Mouse (Mus musculus) megakaryocyte, adult 5-6 weeks (primary cell): Measurements from ENCODE around the gene Sphk2. TPM values are rescaled to one million over a fixed set of nuclear protein-coding genes. Genes with fewer than 3 reads are reported as not detected.

Source experiments
- ATAC-seq: 2 replicates; pipeline ENCODE4 v1.8.0; 2016; ENCODE audit warnings: mild to moderate bottlenecking, inconsistent platforms; ENCODE audit not compliant: poor library complexity, severe bottlenecking
- total RNA-seq, 2 experiments: library from RNA; stranded (forward) in 1 of 2; stranded (reverse) in 1 of 2; fragments of 153-499, 151-499 nt in 1 of 2; fragments of 221-1000, 200-1000 nt in 1 of 2; gene quantifications; 2 replicates each; pipeline versions ENCODE4 v1.2.3 to v1.2.4; 2015 to 2017

Gene Sphk2
- total RNA-seq, 2 experiments from 2014 or later: 13.7 to 14.6 TPM

- ATAC-seq: no peak
These were observed 7.9 kb upstream of the Sphk2 start, which contains the start of gene Spaca4 for GRCm38 (mm10) chr7:45725713-45726112. TSS of gene Spaca4 (minus strand) at chr7:45725813.

DNA sequence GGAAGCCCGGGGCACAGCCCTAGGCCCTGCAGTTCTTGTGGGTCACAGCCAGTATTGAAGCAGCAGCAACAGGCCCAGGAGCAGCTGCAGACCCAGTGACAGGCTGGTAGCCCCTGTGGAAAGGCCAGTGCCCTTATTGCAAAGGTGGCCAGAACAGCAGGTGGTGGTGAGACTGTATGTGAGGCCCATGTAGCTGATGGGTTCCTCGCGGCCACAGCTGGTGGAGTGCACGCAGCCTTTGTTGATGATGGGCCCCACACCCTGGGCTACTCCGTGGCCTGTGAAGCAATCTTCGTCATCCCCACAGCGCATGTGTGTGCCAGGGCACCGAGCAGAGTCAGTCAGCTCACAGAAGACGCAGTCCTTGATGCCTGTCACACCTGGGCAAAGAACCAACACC, 7.3 kb upstream of the Sphk2 start:
- no peak for ATAC-seq

GRCm38 (mm10) chr7:45723781-45724180, 6.0 kb upstream of the Sphk2 start:
- no peak for ATAC-seq

DNA sequence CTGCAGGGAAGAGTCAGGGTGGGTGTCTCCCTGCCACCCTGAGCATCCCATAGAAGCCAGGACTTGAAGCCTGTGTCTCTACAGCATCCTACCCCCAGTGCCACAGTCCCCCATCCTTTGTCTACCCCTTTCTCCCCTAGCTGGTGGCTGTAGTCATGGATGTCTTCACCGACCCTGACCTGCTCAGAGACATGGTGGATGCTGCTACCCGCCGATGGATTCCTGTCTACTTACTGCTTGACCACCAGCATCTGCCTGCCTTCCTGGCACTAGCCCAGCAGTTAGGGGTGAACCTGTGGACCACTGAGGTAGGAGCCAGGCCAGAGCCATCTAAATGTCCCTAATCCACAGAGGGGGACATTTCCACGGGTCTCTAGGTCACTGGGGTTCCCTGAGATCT, 5.5 kb upstream of the Sphk2 start:
- no peak for ATAC-seq

- ATAC-seq: no peak
These were observed 4.5 kb upstream of the Sphk2 start for GRCm38 (mm10) chr7:45722348-45722713.

DNA sequence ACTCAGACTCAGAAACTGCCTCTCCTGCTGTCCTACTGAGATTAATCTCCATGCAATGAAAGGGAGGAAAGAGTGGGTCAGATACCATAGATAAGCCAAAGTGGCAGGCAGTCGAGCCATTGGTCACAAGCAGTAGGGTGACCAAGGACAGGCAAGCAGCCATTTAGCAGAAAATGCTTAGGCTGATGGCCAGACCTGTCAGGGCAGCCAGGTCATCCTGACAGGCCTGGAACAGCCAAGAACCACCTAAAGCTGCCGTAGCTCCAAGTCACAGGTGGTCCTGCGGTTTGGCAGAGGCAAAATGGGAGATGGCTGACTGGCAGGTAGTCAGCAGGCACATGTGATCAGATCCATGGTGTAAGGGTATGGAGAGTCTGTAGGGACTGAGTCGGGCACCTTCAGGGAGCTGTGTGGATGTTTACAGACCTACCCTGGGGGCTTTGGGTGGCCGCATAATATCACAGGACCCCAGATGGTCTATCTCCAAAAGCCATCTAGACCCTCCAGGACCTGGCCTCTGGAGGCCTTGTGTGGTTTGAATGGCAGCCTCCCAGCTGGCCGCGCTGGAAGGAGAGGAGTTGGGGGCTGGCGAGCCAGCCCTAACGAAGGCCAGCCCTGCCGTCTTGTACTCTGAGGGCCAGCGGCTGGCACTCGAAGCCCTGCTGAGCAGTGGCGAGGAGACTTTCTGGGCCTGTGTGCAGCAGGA, 4.0 kb upstream of the Sphk2 start:
- ATAC-seq: no peak

- ATAC-seq: no peak
These were observed 3.4 kb upstream of the Sphk2 start for GRCm38 (mm10) chr7:45721234-45721571.

DNA sequence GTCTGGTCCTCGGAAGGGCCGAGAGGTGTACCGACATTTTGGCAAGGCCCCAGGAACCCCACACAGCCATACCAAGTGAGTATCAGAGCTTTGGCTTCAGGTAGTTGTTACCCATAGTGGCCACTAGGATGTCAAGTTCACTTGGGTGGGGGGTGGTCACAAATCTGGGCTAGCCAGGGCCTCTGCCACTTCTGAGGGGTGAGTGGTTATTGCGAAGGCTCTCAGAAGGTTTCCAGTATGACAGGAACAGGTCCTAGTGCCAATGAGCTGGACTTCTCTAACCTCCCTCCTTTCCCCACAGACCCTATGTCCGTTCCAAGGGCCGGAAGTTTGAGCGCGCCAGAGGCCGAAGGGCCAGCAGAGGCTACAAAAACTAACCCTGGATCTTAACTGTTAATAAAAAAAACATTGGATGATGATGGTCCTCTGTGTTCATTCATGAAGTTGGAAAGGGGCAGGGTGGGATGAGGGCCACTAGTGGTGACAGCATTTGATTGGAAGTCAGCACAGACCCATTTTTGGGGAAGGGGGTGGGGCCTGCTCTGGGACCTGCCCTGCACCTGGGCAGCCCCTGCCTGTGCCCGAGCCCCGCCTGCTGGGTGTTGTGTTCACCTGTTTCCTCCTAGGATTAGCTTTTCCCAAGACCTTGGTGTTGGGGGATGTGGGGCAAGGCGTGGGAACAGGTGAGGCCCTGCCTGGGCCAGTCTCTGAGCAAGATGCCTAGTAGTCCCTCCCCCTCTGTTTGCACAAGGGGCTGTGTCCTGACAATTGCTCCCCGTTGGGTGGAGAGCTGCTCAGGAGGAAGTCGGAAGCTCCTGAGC, 2.8 kb upstream of the Sphk2 start, which contains the start of gene Fam83e:
TSS of gene Fam83e (plus strand) at position 800 of the 821 bp plus-strand sequence.
- ATAC-seq: no peak

- ATAC-seq: no peak
These were observed 2.1 kb upstream of the Sphk2 start for GRCm38 (mm10) chr7:45719738-45720412.

DNA sequence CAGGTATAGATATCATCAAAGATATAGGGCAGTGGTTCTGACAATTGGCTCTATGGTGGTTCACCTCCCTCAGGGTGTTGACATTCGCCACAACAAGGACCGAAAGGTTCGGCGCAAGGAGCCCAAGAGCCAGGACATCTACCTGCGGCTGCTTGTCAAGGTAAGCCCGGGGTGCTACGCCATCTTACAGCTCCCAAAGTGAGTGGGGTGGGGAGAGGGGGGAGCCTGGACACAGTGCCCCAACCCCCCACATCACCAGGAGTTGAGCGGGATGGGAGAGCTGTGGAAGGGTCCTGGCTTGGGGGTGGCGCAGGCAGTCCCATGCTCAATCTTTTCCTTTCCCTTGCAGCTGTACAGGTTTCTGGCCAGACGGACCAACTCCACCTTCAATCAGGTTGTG, 1.4 kb upstream of the Sphk2 start:
- ATAC-seq: no peak

DNA sequence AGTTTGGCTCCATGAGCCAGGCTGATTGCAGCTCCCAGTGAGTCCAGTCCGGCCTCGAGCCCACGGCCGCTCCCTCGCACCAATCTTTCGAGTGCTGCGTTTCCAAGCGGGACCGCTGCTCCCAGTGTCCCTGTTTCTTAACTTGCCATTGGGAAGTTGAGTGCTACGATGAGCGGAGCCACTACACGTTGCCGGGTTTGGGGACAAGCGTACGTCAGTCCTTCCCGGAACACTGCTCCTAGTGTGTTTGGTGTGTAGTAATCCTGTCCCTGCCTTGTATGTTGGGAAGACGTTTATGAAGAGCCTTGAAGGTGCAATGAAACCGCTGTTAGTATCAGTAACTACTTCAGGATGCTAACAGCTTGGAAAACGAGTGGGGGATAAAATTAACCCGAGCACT, 529 bp upstream of the Sphk2 start:
- ATAC-seq: no peak

DNA sequence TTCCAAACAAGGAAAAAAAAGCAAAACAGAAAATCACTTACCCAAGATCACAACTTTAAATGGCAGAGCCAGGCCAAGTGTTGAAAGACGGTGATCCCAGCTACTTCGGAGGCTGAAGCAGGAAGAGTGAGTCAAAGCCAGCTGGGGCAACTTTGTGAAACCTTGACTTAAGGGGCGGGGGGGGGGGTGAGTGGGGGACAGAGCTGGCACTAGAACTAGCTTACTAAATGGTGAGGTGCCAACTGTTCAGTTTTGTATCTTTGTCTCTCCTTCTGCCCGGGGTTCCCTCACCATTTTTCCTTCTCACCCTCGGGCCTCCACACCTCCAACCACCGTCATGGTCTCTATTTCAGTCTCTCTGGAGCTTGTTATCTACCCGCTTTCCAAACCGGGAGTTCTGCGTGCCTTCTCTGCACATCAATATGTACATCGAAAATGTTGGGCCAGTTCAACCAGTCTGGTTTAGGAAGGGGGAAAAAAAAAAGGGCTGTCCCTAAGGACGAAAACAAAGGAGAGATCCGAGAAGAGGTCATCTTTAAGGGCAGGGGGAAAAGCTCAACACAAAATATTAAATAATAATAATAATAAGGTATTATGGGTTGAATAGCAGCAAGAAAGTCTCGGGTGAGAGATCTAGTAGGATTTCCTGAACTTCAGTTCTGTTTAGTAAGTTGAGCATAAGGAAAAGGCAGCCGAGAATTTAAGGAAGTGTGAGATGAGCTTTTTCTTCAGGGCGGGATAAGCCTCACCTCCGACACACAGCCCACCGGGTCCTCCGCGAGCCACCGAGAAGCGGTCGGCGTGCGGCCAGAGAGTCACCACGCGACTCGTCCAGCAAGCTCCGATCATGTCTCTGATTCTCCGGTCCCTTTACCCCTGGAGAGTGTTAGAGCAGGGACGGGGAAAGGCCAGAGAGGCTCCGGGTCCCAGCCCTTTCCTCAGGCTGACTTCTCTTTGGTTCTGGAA, 567 bp downstream of the Sphk2 start:
- ATAC-seq: peak; percentile 7

DNA sequence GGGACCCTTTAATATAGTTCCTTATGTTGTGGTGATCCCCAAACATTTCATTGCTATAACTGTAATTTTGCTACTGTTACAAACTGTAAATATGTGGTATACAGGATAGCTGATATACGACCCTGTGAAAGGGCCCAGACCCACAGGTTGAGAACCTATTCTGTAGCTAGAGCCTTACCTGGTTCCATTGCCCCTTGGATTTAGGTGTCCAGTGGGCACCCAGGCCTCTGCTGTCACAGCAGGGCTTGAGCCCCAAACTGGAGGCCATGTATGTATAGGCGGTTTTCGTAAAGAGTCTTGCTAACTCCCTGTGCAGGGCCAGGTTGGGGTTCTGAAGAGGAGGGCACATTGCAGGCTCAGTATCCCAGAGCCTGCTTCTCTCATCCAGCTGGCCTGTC, 1.3 kb downstream of the Sphk2 start:
- ATAC-seq: no peak

- ATAC-seq: peak; percentile 48
These were observed 1.9 kb downstream of the Sphk2 start for GRCm38 (mm10) chr7:45715741-45716459.

- ATAC-seq: peak; percentile 74
These were observed 2.6 kb downstream of the Sphk2 start, which contains the start of gene Rpl18 for GRCm38 (mm10) chr7:45715090-45715708. TSS of gene Rpl18 (plus strand) at chr7:45715457.

DNA sequence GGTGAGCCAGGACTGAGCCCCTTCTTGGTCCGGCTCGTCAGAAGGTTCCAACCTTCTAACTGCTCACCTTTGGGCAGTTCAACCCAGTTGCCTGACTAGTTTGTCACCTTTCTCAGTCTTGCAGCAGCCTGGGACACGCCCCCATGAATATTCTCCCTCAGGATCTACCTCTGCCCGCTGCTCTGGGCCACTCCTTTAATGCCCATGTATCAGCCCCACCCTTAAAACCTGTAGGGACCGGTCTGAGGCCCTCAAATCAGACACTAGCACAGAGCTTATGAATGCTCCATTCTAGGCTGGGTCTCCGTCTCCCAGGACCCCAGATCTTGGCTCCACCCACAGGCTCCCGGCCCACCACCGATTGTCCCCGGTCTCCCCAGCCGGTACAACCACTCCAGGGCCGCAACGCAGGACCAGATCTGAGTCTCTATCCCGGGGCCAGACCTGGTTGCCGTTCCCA, 3.1 kb downstream of the Sphk2 start:
- ATAC-seq: no peak

- ATAC-seq: no peak
These were observed 3.8 kb downstream of the Sphk2 start for GRCm38 (mm10) chr7:45713881-45714520.

- no peak for ATAC-seq
These were observed 4.4 kb downstream of the Sphk2 start for GRCm38 (mm10) chr7:45713396-45713795.
